Mouse (Mus musculus) heart, postnatal 14 days (tissue): ENCODE measurements around the gene Bglap. TPM values are rescaled to one million over a fixed set of nuclear protein-coding genes. Genes with fewer than 3 reads are reported as not detected.
"Not testable (repeated sequence)": the region's sequence is repeated elsewhere in the genome, so short reads cannot be mapped to it uniquely, and the experiment has no call there.

Experiments used
- DNase-seq, 2 experiments: peaks; one replicate each; pipeline ENCODE4 v3.0.0; 2021 to 2022
- intact Hi-C: fragments of 180-260 bp; cut with DNase I; formaldehyde crosslinking; loops from one replicate; pipeline ENCODE4 v1.15.1; 2025
- total RNA-seq, 2 experiments: library from RNA; stranded (reverse); gene quantifications; 2 replicates each; pipeline ENCODE4 v1.2.3; 2021

Bglap gene
- total RNA-seq, 2 experiments from 2014 or later: not detected

DNA sequence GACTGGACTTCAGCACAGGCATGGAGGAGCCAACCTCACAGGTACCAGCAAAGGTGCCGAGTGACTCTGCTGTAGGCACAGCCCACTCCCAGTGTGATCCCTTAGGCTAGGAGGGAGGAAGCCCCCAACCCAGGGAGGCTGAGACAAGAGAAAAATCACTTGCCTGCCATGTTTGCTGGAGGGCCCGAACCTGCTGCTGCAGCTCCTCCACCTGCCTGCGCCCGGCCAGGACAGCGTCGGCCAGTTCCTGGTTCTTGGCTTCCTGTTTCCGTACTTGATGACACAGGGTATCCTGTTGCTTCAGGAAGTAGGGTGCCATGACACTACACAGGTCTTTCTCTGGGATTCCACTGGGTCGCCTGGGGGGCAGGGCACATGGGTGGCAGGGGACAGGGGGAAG is 11.5 kb upstream of the Bglap start:
- DNase-seq: no peak
- intact Hi-C loops: no loop called here

DNA sequence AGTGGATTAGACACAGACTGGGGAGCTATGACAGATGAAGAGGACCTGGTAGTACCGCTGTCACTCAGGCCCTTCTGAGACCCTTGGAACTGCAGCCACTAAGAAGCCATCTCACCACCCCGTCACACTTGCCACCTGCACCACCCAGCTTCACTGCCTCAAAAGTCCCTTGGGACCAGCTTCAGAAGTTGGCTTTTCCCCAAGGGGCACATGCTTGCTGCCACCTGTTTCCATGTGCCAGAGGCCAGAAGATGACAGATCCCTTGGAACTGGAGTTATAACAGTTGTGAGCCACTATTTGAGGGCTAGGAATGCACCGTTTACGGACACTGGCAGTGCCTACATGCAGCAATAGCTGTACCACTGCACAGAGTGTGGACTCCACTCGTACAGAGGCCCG is 11.0 kb upstream of the Bglap start:
- intact Hi-C loops: no loop called here
- no peak for DNase-seq

DNA sequence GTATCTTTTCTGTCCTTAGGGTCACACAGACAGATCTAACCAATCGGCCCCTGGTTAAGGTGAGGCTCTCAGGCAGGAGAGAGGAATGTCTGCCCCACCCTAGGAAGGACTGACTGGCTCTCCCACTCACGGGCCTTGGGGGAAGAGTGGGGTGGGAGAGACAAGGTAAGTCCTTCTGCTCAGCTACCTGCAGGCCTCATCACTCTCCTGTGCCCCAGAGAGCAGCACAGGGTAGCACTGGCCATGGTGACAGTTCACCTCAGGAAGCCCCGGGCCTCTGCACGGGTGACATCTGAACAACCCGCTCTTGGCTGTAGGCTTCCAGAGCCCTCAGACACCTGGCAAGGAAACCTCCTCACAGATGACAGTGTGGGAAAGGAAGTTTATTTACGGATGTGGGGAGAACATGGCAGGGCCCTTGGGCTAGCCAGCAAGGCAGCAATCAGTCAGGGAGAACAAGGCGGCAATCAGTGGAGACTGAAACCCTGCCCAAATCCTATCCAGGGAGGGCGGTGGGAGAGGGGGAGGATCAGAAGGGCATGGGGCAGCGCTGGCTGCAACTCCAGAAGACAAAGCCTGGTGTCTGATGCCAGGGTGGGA is 9.6 kb upstream of the Bglap start:
- no peak for DNase-seq
- intact Hi-C loops: no loop called here

DNA sequence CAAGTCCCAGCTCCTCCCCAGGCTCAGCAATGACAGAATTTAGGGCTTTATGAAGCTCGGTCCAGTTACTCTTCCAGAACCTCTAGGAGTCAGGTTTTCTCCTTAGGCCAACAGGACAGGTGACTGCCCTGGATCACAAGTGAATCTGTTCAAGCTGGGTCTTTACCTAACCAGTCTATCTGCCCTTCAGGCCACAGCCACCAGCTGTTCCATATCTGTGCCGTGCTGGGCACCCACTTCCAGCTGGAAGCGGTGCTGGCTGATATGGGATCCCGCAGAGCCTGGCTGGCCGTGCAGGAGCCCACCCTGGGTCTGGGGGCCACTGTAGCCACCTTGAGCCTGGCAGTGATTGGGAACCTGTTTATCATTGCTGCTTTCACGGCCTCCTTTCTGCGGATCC is 1.9 kb downstream of the Bglap start:
- intact Hi-C loops, DNase-seq: not testable (repeated sequence)

DNA sequence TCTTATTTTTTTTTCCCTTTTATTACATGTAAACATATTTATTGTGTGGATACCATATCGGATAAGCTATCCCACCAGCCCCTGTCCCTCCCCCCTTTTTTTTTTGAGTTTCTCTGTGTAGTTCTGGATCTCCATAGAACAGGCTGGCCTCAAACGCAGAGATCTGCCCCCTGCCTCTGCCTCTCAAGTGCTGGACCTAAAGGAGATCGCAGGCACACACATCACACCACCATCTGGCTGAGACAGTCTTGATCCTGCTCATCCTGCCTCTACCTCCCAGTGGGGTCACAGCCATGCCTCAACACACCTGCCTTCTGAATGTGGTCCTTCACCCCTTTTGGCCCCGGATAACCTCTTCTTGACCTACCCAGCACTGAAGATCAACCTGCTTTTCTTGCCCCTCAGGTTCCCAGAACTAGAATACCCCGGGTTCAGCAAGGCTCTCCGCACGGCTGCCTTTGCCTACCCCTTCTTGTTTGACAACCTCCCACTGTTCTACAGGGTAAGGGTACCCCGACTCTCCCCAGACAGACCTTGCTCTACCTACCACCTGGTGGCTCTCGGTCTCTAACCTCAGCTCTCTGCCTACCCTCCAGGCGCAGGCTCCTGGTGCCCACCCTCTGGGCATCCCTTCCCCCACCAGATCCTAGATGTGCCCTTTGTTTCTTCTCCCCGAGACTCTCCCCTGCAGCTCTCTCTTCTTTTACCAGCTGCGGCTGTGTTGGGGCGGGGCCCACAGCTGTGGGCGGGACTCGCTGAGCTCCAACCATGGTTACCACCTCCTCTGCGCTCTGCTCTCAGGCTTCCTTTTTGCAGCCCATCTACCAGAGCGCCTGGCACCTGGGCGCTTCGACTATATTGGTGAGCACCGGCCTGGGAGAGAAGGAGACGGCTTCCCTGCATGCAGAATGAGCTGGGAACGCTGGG is 2.6 kb downstream of the Bglap start:
- intact Hi-C loops: not testable (repeated sequence)

DNA sequence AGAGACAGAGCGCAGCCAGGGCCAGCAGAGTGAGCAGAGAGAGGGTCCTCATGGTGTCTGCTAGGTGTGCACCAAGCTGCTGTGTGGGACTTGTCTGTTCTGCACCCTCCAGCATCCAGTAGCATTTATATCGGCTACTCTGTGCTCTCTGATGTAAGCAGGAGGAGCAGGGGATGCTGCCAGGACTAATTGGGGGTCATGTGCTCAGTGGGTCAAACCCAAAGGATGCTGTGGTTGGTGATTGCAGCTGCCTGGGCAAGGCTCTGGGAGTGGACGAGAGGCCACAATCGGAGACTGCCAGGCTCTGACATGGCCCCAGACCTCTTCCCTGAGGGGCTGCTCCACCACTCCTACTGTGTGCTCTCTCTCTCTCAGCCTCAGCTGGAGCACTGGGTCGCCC is 5.7 kb downstream of the Bglap start, which contains the start of gene Bglap2:
TSS of gene Bglap2 (minus strand) at position 101 of the 400 bp plus-strand sequence.
- intact Hi-C loops, DNase-seq: not testable (repeated sequence)

More for the DNA sequence above, 2.6 kb downstream of the Bglap start:
- DNase-seq: not testable (repeated sequence)

DNA sequence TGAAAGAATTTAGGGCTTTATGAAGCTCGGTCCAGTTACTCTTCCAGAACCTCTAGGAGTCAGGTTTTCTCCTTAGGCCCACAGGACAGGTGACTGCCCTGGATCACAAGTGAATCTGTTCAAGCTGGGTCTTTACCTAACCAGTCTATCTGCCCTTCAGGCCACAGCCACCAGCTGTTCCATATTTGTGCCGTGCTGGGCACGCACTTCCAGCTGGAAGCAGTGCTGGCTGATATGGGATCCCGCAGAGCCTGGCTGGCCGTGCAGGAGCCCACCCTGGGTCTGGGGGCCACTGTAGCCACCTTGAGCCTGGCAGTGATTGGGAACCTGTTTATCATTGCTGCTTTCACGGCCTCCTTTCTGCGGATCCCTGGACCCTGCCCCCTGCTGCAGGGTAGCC is 7.6 kb downstream of the Bglap start:
- intact Hi-C loops, DNase-seq: not testable (repeated sequence)

DNA sequence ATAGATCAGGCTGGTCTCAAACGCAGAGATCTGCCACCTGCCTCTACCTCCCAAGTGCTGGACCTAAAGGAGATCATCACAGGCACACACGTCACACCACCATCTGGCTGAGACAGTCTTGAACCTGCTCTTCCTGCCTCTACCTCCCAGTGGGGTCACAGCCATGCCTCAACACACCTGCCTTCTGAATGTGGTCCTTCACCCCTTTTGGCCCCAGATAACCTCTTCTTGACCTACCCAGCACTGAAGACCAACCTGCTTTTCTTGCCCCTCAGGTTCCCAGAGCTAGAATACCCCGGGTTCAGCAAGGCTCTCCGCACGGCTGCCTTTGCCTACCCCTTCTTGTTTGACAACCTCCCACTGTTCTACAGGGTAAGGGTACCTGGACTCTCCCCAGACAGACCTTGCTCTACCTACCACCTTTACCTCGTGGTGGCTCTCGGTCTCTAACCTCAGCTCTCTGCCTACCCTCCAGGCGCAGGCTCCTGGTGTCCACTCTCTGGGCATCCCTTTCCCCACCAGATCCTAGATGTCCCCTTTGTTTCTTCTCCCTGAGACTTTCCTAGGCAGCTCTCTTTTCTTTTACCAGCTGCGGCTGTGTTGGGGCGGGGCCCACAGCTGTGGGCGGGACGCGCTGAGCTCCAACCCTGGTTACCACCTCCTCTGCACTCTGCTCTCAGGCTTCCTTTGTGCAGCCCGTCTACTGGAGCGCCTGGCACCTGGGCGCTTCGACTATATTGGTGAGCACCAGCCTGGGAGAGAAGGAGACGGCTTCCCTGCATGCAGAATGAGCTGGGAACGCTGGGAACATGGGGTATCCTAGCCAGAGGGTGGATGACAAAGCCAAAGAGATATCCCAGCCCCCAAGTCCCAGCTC is 8.3 kb downstream of the Bglap start:
- DNase-seq: peak in 1 of 2 experiments; percentile 23

DNA sequence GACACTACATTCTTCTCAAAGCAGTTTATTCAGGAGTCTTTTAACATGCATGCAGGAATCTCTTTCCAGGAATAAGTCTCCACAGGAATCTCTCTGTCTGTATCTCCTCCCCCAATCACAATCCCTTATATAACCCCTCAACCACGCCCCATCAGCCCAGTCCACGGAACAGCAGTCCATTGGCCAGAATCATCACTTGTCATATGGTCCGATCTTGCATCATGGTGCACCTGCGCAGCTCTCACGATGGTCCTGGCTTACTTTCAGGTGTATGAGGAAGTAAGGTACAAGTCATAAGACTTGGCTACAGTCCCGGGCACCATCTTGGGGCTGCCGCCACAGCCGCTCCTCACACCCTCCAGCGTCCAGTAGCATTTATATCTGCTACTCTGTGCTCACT is 11.6 kb downstream of the Bglap start, which contains the start of gene Bglap3:
TSS of gene Bglap3 (minus strand) at position 101 of the 400 bp plus-strand sequence.
- DNase-seq, intact Hi-C loops: not testable (repeated sequence)

More for the DNA sequence above, 8.3 kb downstream of the Bglap start:
- intact Hi-C loops: not testable (repeated sequence)

DNA sequence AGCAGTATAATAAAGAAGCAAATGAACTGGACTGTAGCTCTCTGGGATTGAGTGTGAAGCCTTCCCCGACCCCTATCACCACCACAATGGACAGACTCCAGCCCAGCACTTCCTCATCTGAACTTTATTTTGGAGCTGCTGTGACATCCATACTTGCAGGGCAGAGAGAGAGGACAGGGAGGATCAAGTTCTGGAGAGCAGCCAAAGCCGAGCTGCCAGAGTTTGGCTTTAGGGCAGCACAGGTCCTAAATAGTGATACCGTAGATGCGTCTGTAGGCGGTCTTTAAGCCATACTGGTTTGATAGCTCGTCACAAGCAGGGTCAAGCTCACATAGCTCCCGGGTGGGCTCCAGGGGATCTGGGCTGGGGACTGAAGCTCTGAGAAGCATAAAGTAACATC is 15.8 kb downstream of the Bglap start:
- intact Hi-C loops: not testable (repeated sequence)
- peak in 1 of 2 experiments; percentile 27 for DNase-seq

DNA sequence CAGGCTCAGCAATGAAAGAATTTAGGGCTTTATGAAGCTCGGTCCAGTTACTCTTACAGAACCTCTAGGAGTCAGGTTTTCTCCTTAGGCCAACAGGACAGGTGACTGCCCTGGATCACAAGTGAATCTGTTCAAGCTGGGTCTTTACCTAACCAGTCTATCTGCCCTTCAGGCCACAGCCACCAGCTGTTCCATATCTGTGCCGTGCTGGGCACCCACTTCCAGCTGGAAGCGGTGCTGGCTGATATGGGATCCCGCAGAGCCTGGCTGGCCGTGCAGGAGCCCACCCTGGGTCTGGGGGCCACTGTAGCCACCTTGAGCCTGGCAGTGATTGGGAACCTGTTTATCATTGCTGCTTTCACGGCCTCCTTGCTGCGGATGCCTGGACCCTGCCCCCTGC is 16.7 kb downstream of the Bglap start:
- intact Hi-C loops: not testable (repeated sequence)

DNA sequence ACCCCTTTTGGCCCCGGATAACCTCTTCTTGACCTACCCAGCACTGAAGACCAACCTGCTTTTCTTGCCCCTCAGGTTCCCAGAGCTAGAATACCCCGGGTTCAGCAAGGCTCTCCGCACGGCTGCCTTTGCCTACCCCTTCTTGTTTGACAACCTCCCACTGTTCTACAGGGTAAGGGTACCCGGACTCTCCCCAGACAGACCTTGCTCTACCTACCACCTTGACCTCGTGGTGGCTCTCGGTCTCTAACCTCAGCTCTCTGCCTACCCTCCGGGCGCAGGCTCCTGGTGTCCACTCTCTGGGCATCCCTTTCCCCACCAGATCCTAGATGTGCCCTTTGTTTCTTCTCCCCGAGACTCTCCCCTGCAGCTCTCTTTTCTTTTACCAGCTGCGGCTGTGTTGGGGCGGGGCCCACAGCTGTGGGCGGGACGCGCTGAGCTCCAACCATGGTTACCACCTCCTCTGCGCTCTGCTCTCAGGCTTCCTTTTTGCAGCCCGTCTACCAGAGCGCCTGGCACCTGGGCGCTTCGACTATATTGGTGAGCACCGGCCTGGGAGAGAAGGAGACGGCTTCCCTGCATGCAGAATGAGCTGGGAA is 17.3 kb downstream of the Bglap start:
- peak in 1 of 2 experiments; percentile 53 for DNase-seq
- intact Hi-C loops: not testable (repeated sequence)

More for the DNA sequence above, 16.7 kb downstream of the Bglap start:
- not testable (repeated sequence) for DNase-seq

DNA sequence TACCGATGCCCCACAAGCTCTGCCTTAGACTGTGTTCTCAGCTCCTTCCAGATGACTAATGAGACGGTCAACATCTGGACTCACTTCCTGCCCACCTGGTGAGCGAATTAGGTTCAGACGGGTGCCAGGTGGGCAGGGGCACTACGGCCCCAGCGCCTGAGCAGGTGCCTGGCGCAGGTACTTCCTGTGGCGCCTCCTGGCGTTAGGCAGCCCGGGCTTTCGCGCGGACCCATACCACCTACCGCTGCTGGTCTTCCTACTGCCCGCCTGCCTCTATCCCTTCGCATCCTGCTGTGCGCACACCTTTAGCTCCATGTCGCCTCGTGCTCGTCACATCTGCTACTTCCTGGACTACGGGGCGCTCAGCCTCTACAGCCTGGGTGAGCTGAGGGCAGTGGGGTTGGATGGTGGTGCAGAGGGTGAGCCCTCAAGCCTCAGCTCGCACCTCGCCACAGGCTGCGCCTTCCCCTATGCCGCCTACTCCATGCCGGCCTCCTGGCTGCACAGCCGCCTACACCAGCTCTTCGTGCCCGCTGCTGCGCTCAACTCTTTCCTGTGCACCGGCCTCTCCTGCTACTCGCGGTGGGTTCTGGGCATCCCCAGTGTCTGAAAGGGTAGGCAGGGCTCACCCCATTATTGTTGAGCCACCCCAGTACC is 18.4 kb downstream of the Bglap start:
- no peak for DNase-seq
- intact Hi-C loops: no loop called here

DNA sequence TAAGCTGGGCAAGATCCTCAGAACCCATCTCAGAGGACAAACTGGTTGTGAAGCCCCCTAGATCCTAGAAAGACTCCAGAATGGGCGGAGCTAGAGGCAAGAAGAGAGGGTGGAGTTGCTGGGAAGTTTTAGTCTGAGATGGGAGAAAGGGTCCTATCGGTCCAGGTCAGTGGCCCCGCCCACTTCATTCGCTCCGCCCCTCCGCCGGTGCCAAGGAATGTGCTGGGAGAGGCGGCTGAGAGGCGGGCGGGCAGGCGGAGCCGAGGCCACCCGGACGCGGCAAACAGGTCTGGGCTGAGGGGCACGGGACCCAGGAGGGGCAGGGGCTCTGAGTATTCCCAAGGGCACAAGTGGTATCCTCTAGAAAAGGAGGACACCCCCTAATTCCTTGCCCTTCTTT is 19.9 kb downstream of the Bglap start, which contains the start of gene Paqr6:
TSS of gene Paqr6 (plus strand) at position 248 of the 400 bp plus-strand sequence.
- intact Hi-C loops: no loop called here

DNA sequence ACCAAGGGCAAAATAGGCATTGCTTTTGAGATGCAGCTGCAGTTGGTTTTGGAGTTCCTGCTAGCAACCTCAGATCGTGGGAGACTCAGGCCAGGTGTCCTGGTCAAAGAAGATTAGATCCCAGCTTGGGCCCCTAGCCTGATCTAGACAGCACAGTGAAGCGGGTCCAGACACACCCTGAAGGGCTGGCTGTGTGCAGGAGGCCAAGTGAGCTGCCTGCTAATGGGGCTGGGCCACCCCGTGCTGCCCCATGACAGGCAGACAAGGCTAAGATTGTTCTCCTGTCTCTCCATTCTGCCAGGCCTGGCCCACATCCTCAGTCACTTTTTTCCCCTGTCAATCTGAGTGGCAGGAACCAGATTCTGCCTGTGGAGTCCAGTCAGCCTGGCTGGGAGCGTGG is 20.6 kb downstream of the Bglap start:
- intact Hi-C loops: no loop called here
- peak in 1 of 2 experiments; percentile 21 for DNase-seq

More for the DNA sequence above, 19.9 kb downstream of the Bglap start, which contains the start of gene Paqr6:
- DNase-seq: peak; percentile 59 to 82

DNA sequence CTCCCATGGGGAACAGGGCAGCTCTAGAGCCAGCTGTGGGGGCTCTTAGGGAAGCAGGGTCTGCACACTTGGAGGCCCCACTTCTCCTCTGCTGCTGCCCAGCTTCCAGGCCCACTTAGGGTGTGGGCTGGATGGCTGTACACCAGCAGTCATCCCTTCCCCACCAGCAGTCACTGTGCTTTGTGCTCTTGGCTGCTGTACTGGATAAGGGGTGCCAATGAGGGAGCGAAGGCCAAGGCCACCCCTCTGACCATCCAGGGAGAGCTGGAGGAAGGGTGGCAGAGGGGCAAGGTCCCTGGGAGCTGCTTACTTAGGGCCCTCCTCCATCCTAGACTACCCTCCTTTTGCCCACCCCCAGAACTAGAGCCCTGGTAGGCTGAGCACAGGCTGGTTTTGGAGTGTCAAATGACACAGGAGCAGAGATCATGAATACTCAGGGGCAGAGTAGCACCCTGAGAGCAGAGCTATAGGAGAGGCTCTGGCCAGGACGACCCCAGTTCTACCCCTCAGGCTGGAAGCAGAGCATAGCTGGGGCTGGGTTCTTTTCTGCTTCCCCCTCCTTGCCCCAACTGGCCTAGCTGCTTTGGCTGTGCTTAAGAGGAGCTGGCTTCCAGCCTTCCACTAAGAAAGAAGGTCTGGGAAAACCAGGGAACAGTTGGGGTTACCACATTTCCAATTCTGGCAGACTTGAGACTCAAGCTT is 22.5 kb downstream of the Bglap start:
- intact Hi-C loops: no loop called here
- no peak for DNase-seq

DNA sequence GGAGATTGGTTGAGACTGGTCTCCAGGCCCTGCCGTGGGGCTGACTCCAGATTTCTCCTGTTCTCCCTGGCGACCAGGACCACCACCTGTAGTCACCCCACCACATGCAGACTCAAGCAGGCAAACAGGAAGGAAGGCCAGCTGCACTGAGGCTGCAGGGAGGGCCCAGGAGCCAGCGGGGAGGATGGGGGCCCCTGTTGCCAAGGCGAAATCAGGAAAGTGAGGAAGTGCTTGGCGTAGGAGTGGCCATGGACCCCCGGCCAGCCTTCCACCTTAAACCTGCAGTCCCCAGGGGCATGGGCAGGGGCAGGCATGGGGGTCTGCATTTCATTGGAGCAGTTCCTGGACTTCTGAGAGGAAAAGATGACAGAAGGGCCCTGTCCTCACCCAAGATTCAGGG is 23.2 kb downstream of the Bglap start:
- no peak for DNase-seq
- intact Hi-C loops: no loop called here

DNA sequence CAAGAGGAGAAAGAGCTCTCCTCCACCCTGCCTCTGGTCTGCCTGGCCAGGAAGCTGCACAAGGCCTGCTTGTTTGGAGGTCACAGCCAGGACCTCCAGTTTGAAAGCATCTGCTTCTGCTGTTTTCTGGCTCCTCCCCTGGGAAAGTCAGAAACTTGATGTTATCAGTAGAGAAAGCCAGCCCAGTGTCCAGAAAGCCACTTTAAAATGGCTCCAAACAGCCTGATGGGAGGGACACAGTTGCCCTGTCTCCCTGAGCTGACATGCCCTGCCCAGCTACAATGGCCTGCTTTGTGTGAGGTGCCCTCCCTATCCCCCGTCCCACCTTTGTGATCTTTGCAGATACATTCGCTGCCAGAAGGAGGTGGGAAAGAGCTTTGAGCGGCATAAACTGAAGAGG is 24.3 kb downstream of the Bglap start:
- no peak for DNase-seq
- intact Hi-C loops: no loop called here

DNA sequence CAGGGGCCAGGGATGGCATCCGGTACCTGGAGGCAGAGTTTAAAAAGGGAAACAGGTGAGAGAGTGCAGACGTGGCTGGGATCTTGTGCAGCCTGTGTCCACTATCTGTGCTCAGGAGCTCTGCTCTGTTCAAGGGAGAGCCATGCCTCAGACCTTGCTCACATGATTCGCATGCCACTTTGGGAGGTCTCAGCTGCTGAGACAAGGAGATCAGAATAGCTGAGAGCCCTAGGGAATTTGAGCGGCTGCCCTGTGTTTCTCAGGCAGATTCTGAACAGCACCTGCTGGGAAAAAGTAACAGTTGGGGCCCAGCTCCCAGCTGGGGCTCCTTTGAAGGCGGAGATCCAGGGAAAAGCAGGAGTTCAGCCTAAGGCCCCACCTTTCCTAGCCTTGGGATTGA is 24.7 kb downstream of the Bglap start:
- DNase-seq: no peak
- intact Hi-C loops: no loop called here
